Mouse (Mus musculus): ENCODE measurements around the gene Tubgcp4.

GRCm38 (mm10) chr2:121184142-121184541, 13.7 kb downstream of the Tubgcp4 start:
- no peak for TF ChIP-seq CTCF (IDR thresholded peaks at IDR 0.05; ENCODE audit: low read depth)
- no peak for TF ChIP-seq EP300 (IDR thresholded peaks at IDR 0.05; ENCODE audit: low read depth)
